Mouse (Mus musculus) midbrain, embryonic 14.5 days (tissue): ENCODE measurements around the gene Tmem160. TPM values are rescaled to one million over a fixed set of nuclear protein-coding genes. Genes with fewer than 3 reads are reported as not detected.
A peak's percentile ranks its signal among the peaks of the same experiment; 100 is the strongest.

Experiments used
- ATAC-seq: fragments of 200-750 bp; cut with Nextera tagmentation; 2 replicates; pipeline ENCODE4 v1.8.0; 2017; ENCODE audit warnings: moderate number of reproducible peaks, moderate library complexity; ENCODE audit not compliant: low FRiP score, low TSS enrichment
- DNase-seq: peaks from one replicate; pipeline ENCODE4 v3.0.0-alpha.2; 2015
- H3K27ac ChIP-seq: fragments of 300-500 bp; sonication (generic); replicated peaks from 2 replicates; pipeline ENCODE4 v1.5.1; 2014; ENCODE audit warnings: mild to moderate bottlenecking, low read depth, low read length, moderate library complexity
- H3K27me3 ChIP-seq: fragments of 300-500 bp; sonication (generic); 2 replicates; pipeline ENCODE4 v1.6.1; 2014; ENCODE audit warnings: low read length, control low read depth, mixed read lengths; ENCODE audit not compliant: control insufficient read depth, insufficient read depth
- H3K36me3 ChIP-seq: fragments of 300-500 bp; sonication (generic); 2 replicates; pipeline ENCODE4 v1.6.1; 2014; ENCODE audit warnings: low read length, control low read depth; ENCODE audit not compliant: control insufficient read depth, insufficient read depth
- H3K4me1 ChIP-seq: fragments of 300-500 bp; sonication (generic); 2 replicates; pipeline ENCODE4 v1.6.1; 2014; ENCODE audit warnings: mild to moderate bottlenecking, antibody characterized with exemption, low read length, control low read depth; ENCODE audit not compliant: control insufficient read depth, insufficient read depth
- H3K4me2 ChIP-seq: fragments of 300-500 bp; sonication (generic); 2 replicates; pipeline ENCODE4 v1.6.1; 2014; ENCODE audit warnings: mild to moderate bottlenecking, low read length, moderate library complexity
- H3K4me3 ChIP-seq: fragments of 300-500 bp; sonication (generic); replicated peaks from 2 replicates; pipeline ENCODE4 v1.5.1; 2014; ENCODE audit warnings: low read depth, low read length
- H3K9ac ChIP-seq: fragments of 300-500 bp; sonication (generic); replicated peaks from 2 replicates; pipeline ENCODE4 v1.6.1; 2014; ENCODE audit warnings: mild to moderate bottlenecking, low read length, moderate library complexity
- H3K9me3 ChIP-seq: fragments of 300-500 bp; sonication (generic); 2 replicates; pipeline ENCODE4 v1.6.1; 2016; ENCODE audit warnings: low read length, control low read depth, mixed read lengths; ENCODE audit not compliant: control insufficient read depth
- WGBS: fragments of 180-500 bp; shearing (Covaris S2); extraction: QIAGEN DNeasy Blood & Tissue Kit; methylation state at CpG from one replicate; pipeline ENCODE4 v1.1.7; 2014; 5-methylcytosine and 5-hydroxymethylcytosine counted together
- polyA plus RNA-seq: library from polyadenylated mRNA; unstranded; fragments of >200 nt; fragmentation: Nextera tagmentation; extraction: Ambion mirVana; gene quantifications from 2 replicates; pipeline ENCODE4 v1.2.1, GENCODE M21; 2014

Gene Tmem160
- polyA plus RNA-seq, 1 experiment from 2014 or later, result 59.6 TPM

DNA sequence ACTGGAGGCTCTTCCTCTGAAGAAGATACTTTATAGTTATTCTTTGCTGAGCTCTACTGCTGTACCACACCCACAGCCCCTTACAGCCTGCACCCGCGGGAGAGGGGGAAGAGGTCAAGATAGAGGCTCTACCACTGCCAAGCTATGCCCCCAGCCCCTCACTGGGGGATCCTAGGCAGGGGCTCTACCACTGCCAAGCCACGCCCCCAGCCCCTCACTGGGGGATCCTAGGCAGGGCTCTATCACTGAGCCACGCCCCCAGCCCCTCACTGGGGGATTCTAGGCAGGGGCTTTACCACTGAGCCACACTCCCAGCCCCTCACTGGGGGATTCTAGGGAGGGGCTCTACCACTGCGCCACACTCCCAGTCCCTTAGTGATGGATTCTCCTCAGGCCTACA, 3.7 kb downstream of the Tmem160 start:
- Histone ChIP-seq H3K9ac (no peak overlapping the region), H3K36me3 (0 out of 2 replicates have a peak, but pooled peaks cover 12% of the 10 kb centered on the region)

DNA sequence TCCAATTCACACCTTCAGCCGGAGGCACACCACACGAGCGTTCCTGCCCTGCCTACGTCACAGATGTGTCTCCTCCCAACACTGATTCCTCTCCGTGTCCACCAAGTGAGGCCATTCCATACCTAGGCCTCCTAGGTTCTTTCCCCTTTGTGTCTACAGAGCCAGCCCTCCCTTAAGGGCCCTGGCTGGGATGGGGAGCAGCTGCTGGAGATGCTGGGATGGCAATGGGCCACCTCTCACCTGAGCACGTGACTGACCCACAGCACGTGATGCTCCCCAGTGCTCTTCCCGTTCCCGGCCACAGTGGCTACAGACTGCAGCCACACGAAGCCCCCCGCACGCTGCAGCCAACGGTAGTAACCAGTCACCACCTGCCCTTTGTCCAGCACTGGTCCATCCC, 8.0 kb downstream of the Tmem160 start:
- no peak overlapping the region for H3K4me2 ChIP-seq
- DNase-seq (no peak), ATAC-seq (no peak)
- H3K9me3 ChIP-seq, result no peaks in the 10 kb centered on the region
- WGBS, result 63% methylated on average over 13 of the region's 13 CpGs
- no peaks in the 10 kb centered on the region for H3K27me3 ChIP-seq
- H3K4me1 ChIP-seq, result no peaks in the 10 kb centered on the region
- 0 out of 2 replicates have a peak, but pooled peaks cover 7% of the 10 kb centered on the region for H3K36me3 ChIP-seq
- H3K9ac ChIP-seq, result no peak overlapping the region
- no peak overlapping the region for H3K27ac ChIP-seq
- H3K4me3 ChIP-seq, result no peak overlapping the region

More for the DNA sequence above, 3.7 kb downstream of the Tmem160 start:
- H3K4me2 ChIP-seq, result no peak overlapping the region
- H3K4me3 ChIP-seq, result no peak overlapping the region
- WGBS, result 82% methylated on average over 5 of the region's 5 CpGs
- no peak overlapping the region for H3K27ac ChIP-seq
- peaks cover 8% of the 10 kb centered on the region for H3K4me1 ChIP-seq
- DNase-seq (no peak), ATAC-seq (no peak)
- H3K27me3 ChIP-seq, result no peaks in the 10 kb centered on the region
- H3K9me3 ChIP-seq, result no peaks in the 10 kb centered on the region

DNA sequence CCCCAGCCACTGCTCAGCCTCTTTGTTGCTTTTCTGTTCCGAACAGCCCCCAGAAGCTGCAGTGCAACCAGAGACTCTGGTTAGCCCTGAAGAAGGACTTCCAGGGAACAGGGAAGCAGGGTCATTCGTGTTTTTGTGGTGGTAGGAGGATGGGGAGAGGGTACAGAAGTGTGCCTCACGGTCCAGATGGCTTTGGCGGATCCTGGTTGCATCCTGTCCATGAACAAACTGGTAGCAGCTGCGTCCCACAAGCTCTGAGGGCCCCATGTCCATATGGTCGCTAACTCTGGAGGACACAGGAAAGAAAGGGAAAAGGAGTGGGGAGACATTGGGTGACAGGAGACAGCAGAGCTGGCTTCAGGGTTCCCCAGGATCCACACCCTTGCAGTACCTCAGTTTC, 8.6 kb downstream of the Tmem160 start:
- no peak overlapping the region for H3K4me3 ChIP-seq
- H3K4me2 ChIP-seq, result no peak overlapping the region
- no peaks in the 10 kb centered on the region for H3K27me3 ChIP-seq
- no peaks in the 10 kb centered on the region for H3K9me3 ChIP-seq
- DNase-seq (no peak), ATAC-seq (no peak)
- H3K4me1 ChIP-seq, result no peaks in the 10 kb centered on the region
- no peak overlapping the region for H3K9ac ChIP-seq
- 60% methylated on average over 6 of the region's 6 CpGs for WGBS
- no peak overlapping the region for H3K27ac ChIP-seq
- 0 out of 2 replicates have a peak, but pooled peaks cover 4% of the 10 kb centered on the region for H3K36me3 ChIP-seq

DNA sequence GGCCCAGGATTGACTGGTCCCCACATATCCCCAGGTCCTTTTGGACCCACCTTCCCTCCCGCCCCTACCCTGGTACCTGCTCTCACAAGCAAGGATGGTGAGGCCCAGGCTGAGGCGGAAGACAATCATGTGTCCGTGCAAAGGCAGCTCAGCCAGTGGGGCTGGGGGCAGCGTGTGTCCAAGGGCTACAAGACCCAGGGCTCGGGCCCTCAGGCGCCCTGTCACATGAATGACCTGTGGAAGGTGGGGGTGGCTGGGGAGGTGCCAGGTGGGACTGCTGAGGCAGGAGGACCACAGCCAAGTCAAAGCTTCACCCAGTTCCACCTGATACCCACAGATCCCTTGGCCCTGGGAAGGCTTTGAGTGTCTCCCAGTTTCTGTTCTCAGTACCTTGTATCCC, 9.1 kb downstream of the Tmem160 start:
- Histone ChIP-seq H3K4me3 (no peak overlapping the region), H3K4me1 (no peaks in the 10 kb centered on the region), H3K9me3 (no peaks in the 10 kb centered on the region), H3K27ac (no peak overlapping the region), H3K36me3 (0 out of 2 replicates have a peak, but pooled peaks cover 4% of the 10 kb centered on the region), H3K9ac (no peak overlapping the region), H3K4me2 (no peak overlapping the region), H3K27me3 (no peaks in the 10 kb centered on the region)
- no peak for ATAC-seq
- 91% methylated on average over 6 of the region's 6 CpGs for WGBS
- no peak for DNase-seq

DNA sequence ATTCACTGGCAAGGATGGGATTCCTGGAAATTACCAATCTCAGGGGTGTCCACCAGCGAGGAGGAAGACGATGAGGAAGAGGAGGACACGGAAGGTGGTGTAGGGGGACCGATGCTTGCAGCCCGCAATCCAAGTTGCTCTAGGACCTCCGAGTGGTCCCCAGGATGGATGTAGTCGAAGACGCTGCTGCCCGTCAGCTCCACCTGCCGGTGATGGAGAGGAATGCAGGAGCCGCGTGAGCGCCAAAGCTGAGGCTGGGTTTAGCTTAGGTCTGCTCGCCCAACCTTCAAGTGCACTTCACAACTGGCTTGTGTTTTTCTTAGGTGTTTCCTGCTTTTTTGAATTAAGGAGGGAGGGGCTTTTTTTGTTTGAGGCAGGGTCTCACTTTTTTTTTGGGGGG, 10.6 kb downstream of the Tmem160 start:
- WGBS, result 2% methylated on average over 14 of the region's 14 CpGs

GRCm38 (mm10) chr7:16465160-16465559, 12.6 kb downstream of the Tmem160 start:
- H3K9ac ChIP-seq, result no peak overlapping the region
- no peak overlapping the region for H3K27ac ChIP-seq
- no peaks in the 10 kb centered on the region for H3K27me3 ChIP-seq
- no peak for ATAC-seq
- no peak overlapping the region for H3K4me2 ChIP-seq
- no peaks in the 10 kb centered on the region for H3K9me3 ChIP-seq
- peak; percentile 83 for DNase-seq
- no peaks in the 10 kb centered on the region for H3K4me1 ChIP-seq
- no peak overlapping the region for H3K4me3 ChIP-seq
- WGBS, result 17% methylated on average over 8 of the region's 8 CpGs
- H3K36me3 ChIP-seq, result no peaks in the 10 kb centered on the region

More for the DNA sequence above, 10.6 kb downstream of the Tmem160 start:
- DNase-seq (peak; percentile 91), ATAC-seq (peak; percentile 44; the same call in 1 of the 2 replicates)
- Histone ChIP-seq H3K36me3 (no peaks in the 10 kb centered on the region), H3K4me1 (no peaks in the 10 kb centered on the region), H3K27ac (no peak overlapping the region), H3K27me3 (no peaks in the 10 kb centered on the region), H3K4me3 (no peak overlapping the region), H3K4me2 (no peak overlapping the region), H3K9ac (no peak overlapping the region), H3K9me3 (no peaks in the 10 kb centered on the region)

- ATAC-seq (no peak), DNase-seq (no peak)
- Histone ChIP-seq H3K27ac (no peak overlapping the region), H3K4me3 (no peak overlapping the region), H3K4me1 (no peaks in the 10 kb centered on the region), H3K36me3 (no peaks in the 10 kb centered on the region), H3K27me3 (peaks cover 2% of the 10 kb centered on the region; the same call in 1 of the 2 replicates), H3K9ac (no peak overlapping the region), H3K4me2 (no peak overlapping the region), H3K9me3 (no peaks in the 10 kb centered on the region)
- 94% methylated on average over 5 of the region's 5 CpGs for WGBS
These were observed 13.0 kb downstream of the Tmem160 start for GRCm38 (mm10) chr7:16465568-16465967.

DNA sequence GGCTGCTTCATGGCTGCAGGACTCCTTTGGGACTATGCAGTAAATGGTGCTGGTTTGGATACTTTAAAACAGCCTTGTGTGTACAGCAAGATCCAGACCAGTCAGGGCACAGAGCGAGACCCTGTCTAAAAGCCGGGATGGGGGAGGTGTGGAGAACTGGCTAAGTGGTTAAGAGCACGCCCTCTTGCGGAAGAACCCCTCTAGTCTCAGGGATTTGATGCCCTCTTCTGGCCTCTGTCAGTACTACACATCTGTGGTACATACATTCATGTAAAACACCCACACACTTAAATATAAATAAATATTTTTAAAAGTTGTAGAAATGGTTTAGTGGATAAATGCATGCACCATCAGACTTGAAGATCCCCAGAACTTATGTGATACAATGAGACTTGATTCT, 14.0 kb downstream of the Tmem160 start:
- ATAC-seq, result no peak
- Histone ChIP-seq H3K4me3 (no peak overlapping the region), H3K9ac (no peak overlapping the region), H3K9me3 (no peaks in the 10 kb centered on the region), H3K36me3 (no peaks in the 10 kb centered on the region), H3K4me1 (no peaks in the 10 kb centered on the region), H3K27ac (no peak overlapping the region), H3K4me2 (no peak overlapping the region), H3K27me3 (peaks cover 6% of the 10 kb centered on the region; the same call in 1 of the 2 replicates)
- 70% methylated on average over 4 of the region's 4 CpGs for WGBS
- no peak for DNase-seq

DNA sequence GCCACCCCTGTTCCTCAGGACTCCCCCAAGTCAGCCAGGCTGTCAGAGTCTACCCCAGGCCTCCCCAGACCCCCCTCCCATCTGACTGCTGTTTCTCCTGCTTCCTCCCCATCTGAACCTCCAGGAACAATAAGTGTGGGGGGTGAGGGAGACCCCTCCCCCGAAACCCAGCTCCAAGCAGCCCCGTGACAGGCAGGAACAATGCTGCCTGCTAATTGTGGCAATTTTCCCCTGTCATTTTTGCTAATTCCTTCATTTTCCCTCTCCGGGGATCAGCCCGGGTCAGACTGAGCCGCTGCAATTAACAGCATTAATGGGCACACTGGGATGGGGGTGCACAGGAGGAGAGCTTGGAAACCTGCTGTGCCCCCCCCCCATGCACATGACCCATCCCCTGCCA, 15.5 kb downstream of the Tmem160 start:
- H3K4me2 ChIP-seq, result no peak overlapping the region
- no peaks in the 10 kb centered on the region for H3K36me3 ChIP-seq
- no peak overlapping the region for H3K9ac ChIP-seq
- H3K4me3 ChIP-seq, result no peak overlapping the region
- ATAC-seq, result no peak
- H3K27me3 ChIP-seq, result peaks cover 18% of the 10 kb centered on the region; the same call in 1 of the 2 replicates
- 24% methylated on average over 5 of the region's 5 CpGs for WGBS
- no peaks in the 10 kb centered on the region for H3K9me3 ChIP-seq
- no peaks in the 10 kb centered on the region for H3K4me1 ChIP-seq
- no peak for DNase-seq
- no peak overlapping the region for H3K27ac ChIP-seq
